Mouse (Mus musculus) liver, postnatal 0 days (tissue): ENCODE results near the gene Pcnx3. TPM values are rescaled to one million over a fixed set of nuclear protein-coding genes. Genes with fewer than 3 reads are reported as not detected.

ENCODE experiments used
- ATAC-seq: fragments of 200-750 bp; cut with Nextera tagmentation; 2 replicates; pipeline ENCODE4 v1.8.0; 2017; ENCODE audit warnings: mild to moderate bottlenecking, moderate library complexity
- DNase-seq: peaks from one replicate; pipeline ENCODE4 v3.0.0-alpha.2; 2016
- H3K27ac ChIP-seq: fragments of 300-500 bp; sonication (generic); 2 replicates; pipeline ENCODE4 v1.5.1; 2014; ENCODE audit warnings: antibody characterized with exemption, moderate library complexity, mild to moderate bottlenecking, low read depth
- H3K27me3 ChIP-seq: fragments of 300-500 bp; sonication (generic); 2 replicates; pipeline ENCODE4 v1.6.1; 2014; ENCODE audit warnings: low read length, control low read depth, mixed read lengths; ENCODE audit not compliant: insufficient read depth
- H3K36me3 ChIP-seq: fragments of 300-500 bp; sonication (generic); replicated peaks from 2 replicates; pipeline ENCODE4 v1.6.1; 2014; ENCODE audit warnings: mild to moderate bottlenecking, control low read depth, low read length, moderate library complexity, mixed read lengths; ENCODE audit not compliant: insufficient read depth
- H3K4me1 ChIP-seq: fragments of 300-500 bp; sonication (generic); 2 replicates; pipeline ENCODE4 v1.6.1; 2014; ENCODE audit warnings: antibody characterized with exemption, mild to moderate bottlenecking, control low read depth; ENCODE audit not compliant: insufficient read depth
- H3K4me2 ChIP-seq: fragments of 300-500 bp; sonication (generic); 2 replicates; pipeline ENCODE4 v1.6.1; 2014; ENCODE audit warnings: low read depth, mild to moderate bottlenecking, low read length, moderate library complexity, mixed read lengths
- H3K4me3 ChIP-seq: fragments of 300-500 bp; sonication (generic); 2 replicates; pipeline ENCODE4 v1.5.1; 2014; ENCODE audit warnings: low read depth, low read length
- H3K9ac ChIP-seq: fragments of 300-500 bp; sonication (generic); replicated peaks from 2 replicates; pipeline ENCODE4 v1.6.1; 2014; ENCODE audit warnings: mild to moderate bottlenecking, moderate library complexity
- H3K9me3 ChIP-seq: fragments of 300-500 bp; sonication (generic); 2 replicates; pipeline ENCODE4 v1.6.1; 2016; ENCODE audit warnings: mild to moderate bottlenecking, control low read depth, low read length, mixed read lengths
- CTCF ChIP-seq: sonication (generic); IDR thresholded peaks from 2 replicates; pipeline ENCODE4 v1.5.1; 2016; ENCODE audit warnings: antibody characterized with exemption, low read depth
- EP300 ChIP-seq: IDR thresholded peaks from 2 replicates; pipeline ENCODE4 v1.6.1; 2016; ENCODE audit warnings: antibody characterized with exemption, low read depth, mild to moderate bottlenecking
- WGBS: fragments of 180-500 bp; shearing (Covaris S2); extraction: QIAGEN DNeasy Blood & Tissue Kit; methylation state at CpG from one replicate; pipeline ENCODE4 v1.1.7; 2014; ENCODE audit not compliant: insufficient replicate concordance; 5-methylcytosine and 5-hydroxymethylcytosine counted together
- polyA plus RNA-seq: library from polyadenylated mRNA; unstranded; fragments of >200 nt; fragmentation: Nextera tagmentation; extraction: Ambion mirVana; gene quantifications from 2 replicates; pipeline ENCODE4 v1.2.1, GENCODE M21; 2015

Pcnx3 gene
- polyA plus RNA-seq, 1 experiment from 2014 or later: 5.2 TPM

GRCm38 (mm10) chr19:5666386-5666785, 22.3 kb downstream of the Pcnx3 start:
- Histone ChIP-seq H3K9ac (no peak overlapping the region), H3K4me2 (0 out of 2 replicates have a peak overlapping the region, but pooled peaks have one; percentile 80), H3K4me1 (peaks cover 36% of the 10 kb centered on the region), H3K36me3 (peaks cover 21% of the 10 kb centered on the region), H3K27ac (peak overlapping the region; percentile 84; the same call in 1 of the 2 replicates), H3K27me3 (no peaks in the 10 kb centered on the region), H3K9me3 (no peaks in the 10 kb centered on the region), H3K4me3 (no peak overlapping the region)
- no peak for DNase-seq
- TF ChIP-seq EP300 (no peak), CTCF (no peak)
- ATAC-seq: no peak
- WGBS: 93% methylated on average over 18 of the region's 18 CpGs

DNA sequence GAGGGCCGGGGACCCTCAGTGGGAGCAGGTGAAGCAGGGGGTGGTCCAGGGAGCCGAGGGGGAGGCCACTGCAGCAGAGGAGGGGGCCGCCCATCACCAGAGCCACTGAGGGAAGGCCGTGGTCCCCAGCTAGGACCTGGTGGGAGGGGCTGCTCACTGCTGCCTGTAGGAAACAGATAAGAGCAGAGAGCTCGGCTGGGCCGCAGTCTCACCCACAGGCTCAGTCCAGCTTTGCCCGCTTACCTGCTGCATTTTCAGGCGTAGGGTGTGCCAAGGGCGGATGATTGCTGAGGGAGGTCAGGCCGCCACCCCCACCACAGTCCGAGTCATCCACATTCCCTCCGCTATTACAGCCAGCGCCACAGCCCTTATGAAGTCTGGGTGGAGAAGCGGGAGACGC, 23.2 kb downstream of the Pcnx3 start:
- peak overlapping the region; percentile 39 for H3K9ac ChIP-seq
- peaks cover 40% of the 10 kb centered on the region for H3K4me1 ChIP-seq
- peak overlapping the region; percentile 80 for H3K4me2 ChIP-seq
- peak; percentile 79 for ATAC-seq
- no peaks in the 10 kb centered on the region for H3K9me3 ChIP-seq
- no peaks in the 10 kb centered on the region for H3K27me3 ChIP-seq
- H3K4me3 ChIP-seq: peak overlapping the region; percentile 6; the same call in 1 of the 2 replicates
- WGBS: 52% methylated on average over 15 of the region's 15 CpGs
- TF ChIP-seq EP300 (peak; percentile 82), CTCF (no peak)
- H3K36me3 ChIP-seq: peaks cover 18% of the 10 kb centered on the region
- H3K27ac ChIP-seq: peak overlapping the region; percentile 84
- peak; percentile 81 for DNase-seq

DNA sequence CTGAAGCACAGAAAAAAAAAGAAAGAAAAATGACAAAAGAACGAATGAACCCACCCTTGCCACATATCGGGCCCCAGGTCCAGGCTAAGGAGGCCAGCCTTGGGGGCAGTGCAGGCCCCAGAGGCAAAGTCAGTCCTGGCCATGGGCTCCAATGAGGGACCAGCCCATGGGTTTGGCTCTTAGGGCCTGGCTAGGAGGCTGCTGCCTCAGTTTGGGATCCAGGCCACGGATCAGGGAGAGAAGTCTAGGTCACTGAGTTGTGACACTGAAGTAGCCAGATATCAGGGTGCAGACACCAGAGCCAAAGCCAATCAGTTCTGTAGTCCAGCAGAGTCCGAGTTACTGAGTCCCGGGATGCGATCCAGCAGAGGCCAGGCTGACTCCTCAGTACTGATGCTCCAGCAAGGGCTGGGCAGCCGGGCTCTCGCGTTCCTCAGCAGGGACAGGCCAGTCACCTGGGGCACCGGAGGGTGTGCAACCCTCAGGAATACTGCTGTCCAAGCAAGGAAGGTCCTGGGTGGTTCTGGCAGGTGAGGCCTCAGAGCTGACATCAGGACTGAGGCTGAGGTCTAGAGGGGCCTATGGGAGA, 23.9 kb downstream of the Pcnx3 start:
- DNase-seq (no peak), ATAC-seq (no peak)
- peaks cover 18% of the 10 kb centered on the region for H3K36me3 ChIP-seq
- peak overlapping the region; percentile 80 for H3K4me2 ChIP-seq
- peak overlapping the region; percentile 54 for H3K4me3 ChIP-seq
- no peak for TF ChIP-seq EP300
- TF ChIP-seq CTCF: no peak
- no peaks in the 10 kb centered on the region for H3K9me3 ChIP-seq
- H3K27me3 ChIP-seq: no peaks in the 10 kb centered on the region
- WGBS: 90% methylated on average over 10 of the region's 10 CpGs
- H3K9ac ChIP-seq: peak overlapping the region; percentile 39; the same call in 1 of the 2 replicates
- H3K27ac ChIP-seq: peak overlapping the region; percentile 84
- peaks cover 40% of the 10 kb centered on the region for H3K4me1 ChIP-seq

- Histone ChIP-seq H3K9ac (peak within 1 kb of the TSS; percentile 60), H3K4me2 (peak within 1 kb of the TSS; percentile 80), H3K36me3 (peaks cover 20% of the 10 kb centered on the region), H3K4me3 (peak within 1 kb of the TSS; percentile 54), H3K9me3 (no peaks in the 10 kb centered on the region), H3K27ac (peak within 1 kb of the TSS; percentile 84), H3K4me1 (peaks cover 40% of the 10 kb centered on the region), H3K27me3 (no peaks in the 10 kb centered on the region)
- under 1% methylated on average over 32 of the region's 32 CpGs for WGBS
- peak; percentile 87 for ATAC-seq
- peak; percentile 97 for DNase-seq
- TF ChIP-seq EP300 (no peak; the same call in 1 of the 2 replicates), CTCF (peak; percentile 30)
These were observed 25.5 kb downstream of the Pcnx3 start, which contains the start of gene Sipa1 for GRCm38 (mm10) chr19:5662981-5663913. TSS of gene Sipa1 (minus strand) at chr19:5663707.

DNA sequence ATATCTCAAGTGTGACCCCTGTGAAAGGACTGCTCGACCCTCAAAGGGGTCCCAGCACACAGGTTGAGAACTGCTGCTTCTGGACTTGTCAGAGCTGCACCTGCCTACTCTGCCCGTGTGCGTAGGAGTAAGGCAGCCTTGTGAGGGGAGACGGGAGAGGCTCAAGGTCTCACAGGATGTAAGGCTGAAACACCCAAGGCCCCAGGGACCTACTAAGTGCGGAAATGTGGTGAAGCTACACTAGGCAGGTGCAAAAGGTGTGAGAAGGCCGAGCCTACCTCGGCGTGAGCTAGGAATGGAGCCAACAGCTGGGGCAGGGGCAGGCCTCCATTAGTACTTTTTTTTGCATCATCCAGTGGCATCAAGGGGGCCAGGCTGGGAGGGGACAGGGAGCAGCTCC, 26.4 kb downstream of the Pcnx3 start:
- Histone ChIP-seq H3K27me3 (no peaks in the 10 kb centered on the region), H3K4me2 (peak overlapping the region; percentile 80), H3K27ac (peak overlapping the region; percentile 84), H3K9ac (peak overlapping the region; percentile 60), H3K4me3 (peak overlapping the region; percentile 54), H3K36me3 (peaks cover 27% of the 10 kb centered on the region), H3K9me3 (no peaks in the 10 kb centered on the region), H3K4me1 (peaks cover 40% of the 10 kb centered on the region)
- 54% methylated on average over 8 of the region's 8 CpGs for WGBS
- no peak for DNase-seq
- TF ChIP-seq EP300: no peak
- no peak for TF ChIP-seq CTCF
- ATAC-seq: no peak
